Mouse (Mus musculus): ENCODE measurements at regions not wholly inside any gene's neighbourhood (a gene's known extent, or its start where the extent isn't known, plus 50 kb on each side); places are given as distances from the start of the nearest gene placed in this dataset.

- DNase-seq (ENCODE audit: low read depth, low spot score), result no peak
Measured at GRCm38 (mm10) chr17:4198001-4198400, 501.9 kb upstream of the Nox3 start.

GRCm38 (mm10) chr17:4199698-4200153 lies 503.7 kb upstream of the Nox3 start:
- DNase-seq (ENCODE audit: low read depth, low spot score), result no peak

- no peak for DNase-seq (ENCODE audit: low read depth, low spot score)
Measured at GRCm38 (mm10) chr17:4201300-4201699, 505.2 kb upstream of the Nox3 start.

GRCm38 (mm10) chr17:4208142-4208925 lies 512.3 kb upstream of the Nox3 start:
- no peak for DNase-seq (ENCODE audit: low read depth, low spot score)

- DNase-seq (ENCODE audit: low read depth, low spot score), result no peak
Measured at GRCm38 (mm10) chr17:4209650-4210049, 513.6 kb upstream of the Nox3 start.

- DNase-seq (ENCODE audit: low read depth, low spot score), result no peak
Measured at GRCm38 (mm10) chr17:4212586-4212985, 516.5 kb upstream of the Nox3 start.

- no peak for DNase-seq (ENCODE audit: low read depth, low spot score)
Measured at GRCm38 (mm10) chr17:4214970-4215369, 518.9 kb upstream of the Nox3 start.

- DNase-seq (ENCODE audit: low read depth, low spot score), result no peak
Measured at GRCm38 (mm10) chr17:4216203-4216602, 520.1 kb upstream of the Nox3 start.

GRCm38 (mm10) chr17:4216750-4217149 lies 520.7 kb upstream of the Nox3 start:
- no peak for DNase-seq (ENCODE audit: low read depth, low spot score)

- DNase-seq (ENCODE audit: low read depth, low spot score), result no peak
Measured at GRCm38 (mm10) chr17:4220661-4221360, 524.8 kb upstream of the Nox3 start.

GRCm38 (mm10) chr17:4227889-4228288 lies 531.8 kb upstream of the Nox3 start:
- no peak for DNase-seq (ENCODE audit: low read depth, low spot score)

- DNase-seq (ENCODE audit: low read depth, low spot score), result no peak
Measured at GRCm38 (mm10) chr17:4229969-4230368, 533.9 kb upstream of the Nox3 start.

GRCm38 (mm10) chr17:4250476-4250875 lies 554.4 kb upstream of the Nox3 start:
- no peak for DNase-seq (ENCODE audit: low read depth, low spot score)

- no peak for DNase-seq (ENCODE audit: low read depth, low spot score)
Measured at GRCm38 (mm10) chr17:4265471-4265870, 569.4 kb upstream of the Nox3 start.

GRCm38 (mm10) chr17:4265946-4266345 lies 569.9 kb upstream of the Nox3 start:
- DNase-seq (ENCODE audit: low read depth, low spot score), result no peak

GRCm38 (mm10) chr17:4266487-4266886 lies 570.4 kb upstream of the Nox3 start:
- no peak for DNase-seq (ENCODE audit: low read depth, low spot score)

GRCm38 (mm10) chr17:4268380-4268779 lies 572.3 kb upstream of the Nox3 start:
- no peak for DNase-seq (ENCODE audit: low read depth, low spot score)

GRCm38 (mm10) chr17:4272456-4272855 lies 576.4 kb upstream of the Nox3 start:
- DNase-seq (ENCODE audit: low read depth, low spot score), result no peak

- DNase-seq (ENCODE audit: low read depth, low spot score), result no peak
Measured at GRCm38 (mm10) chr17:4276722-4277121, 580.7 kb upstream of the Nox3 start.

GRCm38 (mm10) chr17:4278239-4278827 lies 582.3 kb upstream of the Nox3 start:
- DNase-seq (ENCODE audit: low read depth, low spot score), result no peak

GRCm38 (mm10) chr17:4281451-4281850 lies 585.4 kb upstream of the Nox3 start:
- DNase-seq (ENCODE audit: low read depth, low spot score), result no peak

GRCm38 (mm10) chr17:4291418-4291817 lies 595.4 kb upstream of the Nox3 start:
- DNase-seq (ENCODE audit: low read depth, low spot score), result no peak
